Mouse (Mus musculus) stomach, postnatal 0 days (tissue): ENCODE results near the gene Lalba. TPM values are rescaled to one million over a fixed set of nuclear protein-coding genes. Genes with fewer than 3 reads are reported as not detected.
"Not testable (repeated sequence)": the region's sequence is repeated elsewhere in the genome, so short reads cannot be mapped to it uniquely, and the experiment has no call there.

ENCODE experiments used
- ATAC-seq: fragments of 200-750 bp; cut with Nextera tagmentation; 2 replicates; pipeline ENCODE4 v1.8.0; 2017; ENCODE audit not compliant: low FRiP score, low TSS enrichment
- DNase-seq: peaks from one replicate; pipeline ENCODE4 v3.0.0-alpha.2; 2016; ENCODE audit warnings: low spot score
- H3K27ac ChIP-seq: fragments of 300-500 bp; sonication (generic); replicated peaks from 2 replicates; pipeline ENCODE4 v1.5.1; 2014; ENCODE audit warnings: mild to moderate bottlenecking, control low read depth
- H3K27me3 ChIP-seq: fragments of 300-500 bp; sonication (generic); 2 replicates; pipeline ENCODE4 v1.6.1; 2014; ENCODE audit warnings: low read length; ENCODE audit not compliant: control insufficient read depth, insufficient read depth
- H3K36me3 ChIP-seq: fragments of 300-500 bp; sonication (generic); 2 replicates; pipeline ENCODE4 v1.6.1; 2014; ENCODE audit warnings: low read length, mixed read lengths; ENCODE audit not compliant: control insufficient read depth, insufficient read depth
- H3K4me1 ChIP-seq: fragments of 300-500 bp; sonication (generic); replicated peaks from 2 replicates; pipeline ENCODE4 v1.6.1; 2014; ENCODE audit warnings: antibody characterized with exemption; ENCODE audit not compliant: control insufficient read depth, insufficient read depth
- H3K4me2 ChIP-seq: fragments of 300-500 bp; sonication (generic); replicated peaks from 2 replicates; pipeline ENCODE4 v1.6.1; 2014; ENCODE audit warnings: low read depth, mild to moderate bottlenecking, control low read depth, moderate library complexity
- H3K4me3 ChIP-seq: fragments of 300-500 bp; sonication (generic); 2 replicates; pipeline ENCODE4 v1.5.1; 2014; ENCODE audit warnings: low read depth, low read length, control low read depth
- H3K9ac ChIP-seq: fragments of 300-500 bp; sonication (generic); 2 replicates; pipeline ENCODE4 v1.6.1; 2014; ENCODE audit warnings: mild to moderate bottlenecking, low read length, control low read depth, mixed read lengths
- H3K9me3 ChIP-seq: fragments of 300-500 bp; sonication (generic); 2 replicates; pipeline ENCODE4 v1.6.1; 2016; ENCODE audit warnings: low read length; ENCODE audit not compliant: control insufficient read depth
- CTCF ChIP-seq: IDR thresholded peaks from 2 replicates; pipeline ENCODE4 v1.5.1; 2016; ENCODE audit warnings: antibody characterized with exemption, low read depth, mild to moderate bottlenecking, moderate library complexity
- EP300 ChIP-seq: optimal IDR thresholded peaks from 2 replicates; pipeline ENCODE3; 2016; ENCODE audit warnings: antibody characterized with exemption
- WGBS: fragments of 180-500 bp; shearing (Covaris S2); extraction: QIAGEN DNeasy Blood & Tissue Kit; methylation state at CpG from one replicate; pipeline ENCODE4 v1.1.7; 2014; 5-methylcytosine and 5-hydroxymethylcytosine counted together
- microRNA-seq: library from miRNA; unstranded; fragments of <30 nt; microRNA quantifications from one replicate; pipeline ENCODE4, GENCODE M21; 2016
- polyA plus RNA-seq: library from polyadenylated mRNA; unstranded; fragments of >200 nt; fragmentation: Nextera tagmentation; extraction: Ambion mirVana; gene quantifications from 2 replicates; pipeline ENCODE4 v1.2.1, GENCODE M21; 2015

Gene Lalba
- polyA plus RNA-seq, 1 experiment from 2014 or later = 0.42 TPM

DNA sequence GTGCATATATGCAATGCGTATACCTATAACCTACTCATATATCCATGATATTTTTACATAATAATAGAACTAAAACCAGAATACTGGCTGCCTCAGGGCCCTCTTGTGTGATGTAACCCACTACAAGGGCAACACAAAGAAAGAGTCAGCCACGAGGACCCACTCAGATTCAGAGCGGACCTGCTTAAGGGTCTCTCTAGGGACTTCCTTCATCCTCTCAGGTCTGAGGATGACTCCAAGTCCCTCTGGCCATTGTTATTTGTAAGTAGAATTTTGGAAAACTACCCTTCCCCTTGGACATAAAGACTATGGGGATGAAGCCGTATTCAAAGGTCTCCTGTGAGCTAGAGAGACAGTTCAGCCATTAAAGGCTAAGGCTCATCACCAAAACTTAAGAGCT, 12.9 kb downstream of the Lalba start, which contains the start of gene OR5BS1P:
Gene OR5BS1P (plus strand): TSS at position 301 of the 400 bp plus-strand sequence.
- H3K27me3 ChIP-seq = no peaks in the 10 kb centered on the region
- no peak within 1 kb of the TSS for H3K9ac ChIP-seq
- no peaks in the 10 kb centered on the region for H3K9me3 ChIP-seq
- no peak within 1 kb of the TSS for H3K27ac ChIP-seq
- H3K4me3 ChIP-seq = no peak within 1 kb of the TSS
- TF ChIP-seq EP300 (no peak), CTCF (no peak)
- H3K4me2 ChIP-seq = no peak within 1 kb of the TSS
- 89% methylated on average over 4 of the region's 4 CpGs for WGBS
- no peaks in the 10 kb centered on the region for H3K36me3 ChIP-seq
- ATAC-seq (no peak), DNase-seq (no peak)
- no peaks in the 10 kb centered on the region for H3K4me1 ChIP-seq

GRCm38 (mm10) chr15:98452288-98452687, 30.2 kb downstream of the Lalba start, which contains the start of gene Olfr281:
Olfr281 (plus strand) TSS chr15:98452588.
- no peak for ATAC-seq

GRCm38 (mm10) chr15:98448521-98448920, 34.0 kb downstream of the Lalba start:
- Histone ChIP-seq H3K4me2 (no peak overlapping the region), H3K27me3 (no peaks in the 10 kb centered on the region), H3K27ac (no peak overlapping the region), H3K9ac (no peak overlapping the region), H3K4me1 (no peaks in the 10 kb centered on the region), H3K36me3 (no peaks in the 10 kb centered on the region), H3K9me3 (no peaks in the 10 kb centered on the region), H3K4me3 (no peak overlapping the region)
- TF ChIP-seq EP300 = no peak
- no peak for TF ChIP-seq CTCF
- DNase-seq (no peak), ATAC-seq (no peak)
- 51% methylated on average over 4 of the region's 4 CpGs for WGBS

More at GRCm38 (mm10) chr15:98452288-98452687, 30.2 kb downstream of the Lalba start, which contains the start of gene Olfr281:
- Histone ChIP-seq H3K36me3 (no peaks in the 10 kb centered on the region), H3K9ac (no peak within 1 kb of the TSS), H3K27me3 (no peaks in the 10 kb centered on the region), H3K4me2 (no peak within 1 kb of the TSS), H3K4me3 (no peak within 1 kb of the TSS), H3K4me1 (no peaks in the 10 kb centered on the region), H3K27ac (no peak within 1 kb of the TSS), H3K9me3 (no peaks in the 10 kb centered on the region)
- 91% methylated on average over 7 of the region's 7 CpGs for WGBS
- TF ChIP-seq EP300 (no peak), CTCF (no peak)
- no peak for DNase-seq

DNA sequence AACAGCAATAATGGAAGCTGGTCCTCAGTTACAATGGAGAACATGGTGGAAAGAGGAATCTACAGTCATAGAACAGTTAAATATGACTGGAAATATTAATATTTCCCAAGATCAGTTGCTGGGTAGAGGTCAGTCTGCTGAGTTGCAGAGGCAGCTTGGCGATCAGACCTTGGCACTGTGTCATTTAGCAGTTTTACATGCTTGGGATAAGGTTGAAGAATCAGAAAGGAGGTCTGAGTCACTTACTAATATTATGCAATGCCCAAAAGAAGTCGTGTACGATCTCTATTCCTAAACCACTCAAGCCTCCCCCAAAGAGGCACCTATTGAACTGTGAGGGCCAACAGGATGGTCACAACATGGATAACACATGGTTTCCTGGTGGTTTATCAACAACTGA, 38.0 kb downstream of the Lalba start:
- Histone ChIP-seq H3K9ac (no peak overlapping the region), H3K27me3 (no peaks in the 10 kb centered on the region), H3K4me3 (no peak overlapping the region), H3K27ac (no peak overlapping the region), H3K9me3 (no peaks in the 10 kb centered on the region), H3K4me2 (no peak overlapping the region), H3K4me1 (no peaks in the 10 kb centered on the region), H3K36me3 (no peaks in the 10 kb centered on the region)
- DNase-seq (no peak), ATAC-seq (no peak)
- TF ChIP-seq EP300 = no peak
- WGBS = 76% methylated on average over 3 of the region's 3 CpGs

GRCm38 (mm10) chr15:98430925-98431324, 51.6 kb downstream of the Lalba start, which contains the start of gene Olfr282:
Olfr282 (plus strand) TSS chr15:98431225.
- H3K4me1 ChIP-seq, H3K4me3 ChIP-seq, H3K9me3 ChIP-seq, H3K9ac ChIP-seq, ATAC-seq, H3K4me2 ChIP-seq, DNase-seq, H3K36me3 ChIP-seq, H3K27ac ChIP-seq, H3K27me3 ChIP-seq: not testable (repeated sequence)
- 68% methylated on average over 5 of the region's 5 CpGs for WGBS

Small RNA genes within 50 kb of the gene (microRNA-seq; reads per million reads assigned to microRNA genes)
- not detected for gene Mir1291

Other genes with a start within 250 kb of the Lalba start
- not detected in 2 replicates for gene Olfr286, start 248.3 kb downstream of the Lalba start, polyA plus RNA-seq
- not detected in 2 replicates for gene H1fnt, start 225.4 kb downstream of the Lalba start, polyA plus RNA-seq
- 0.22 and 0.30 TPM in 2 replicates for gene Zfp641, start 186.6 kb downstream of the Lalba start, polyA plus RNA-seq
- not detected in 2 replicates for gene Olfr285, start 165.4 kb downstream of the Lalba start, polyA plus RNA-seq
- gene Olfr284, start 141.7 kb downstream of the Lalba start, polyA plus RNA-seq = not detected in 2 replicates
- not detected in 2 replicates for gene Olfr283, start 101.8 kb downstream of the Lalba start, polyA plus RNA-seq
- not detected in 2 replicates for gene Olfr282, start 51.5 kb downstream of the Lalba start, polyA plus RNA-seq
- not detected in 2 replicates for gene Olfr281, start 30.1 kb downstream of the Lalba start, polyA plus RNA-seq
- not detected in 2 replicates for gene OR5BS1P, start 12.8 kb downstream of the Lalba start, polyA plus RNA-seq
- not detected in 2 replicates for gene Olfr279, start 9.7 kb upstream of the Lalba start, polyA plus RNA-seq
- 44.3 and 44.9 TPM in 2 replicates for gene Kansl2, start 51.5 kb upstream of the Lalba start, polyA plus RNA-seq
- 20.8 and 23.9 TPM in 2 replicates for gene Ccnt1, start 88.2 kb upstream of the Lalba start, polyA plus RNA-seq
- gene 4930415O20Rik, start 88.3 kb upstream of the Lalba start, polyA plus RNA-seq = 0.19 and 0.36 TPM in 2 replicates
- gene Adcy6, start 127.4 kb upstream of the Lalba start, polyA plus RNA-seq = 9.0 and 9.5 TPM in 2 replicates
- gene Cacnb3, start 148.1 kb upstream of the Lalba start, polyA plus RNA-seq = 15.1 and 17.6 TPM in 2 replicates
- 8.2 and 10.3 TPM in 2 replicates for gene Ddx23, start 180.2 kb upstream of the Lalba start, polyA plus RNA-seq
- gene Rnd1, start 194.7 kb upstream of the Lalba start, polyA plus RNA-seq = 0.35 and 0.46 TPM in 2 replicates
- 0.70 and 0.76 TPM in 2 replicates for gene Ccdc65, start 225.5 kb upstream of the Lalba start, polyA plus RNA-seq
- gene Fkbp11, start 245.5 kb upstream of the Lalba start, polyA plus RNA-seq = 117 and 127 TPM in 2 replicates